Mouse (Mus musculus) liver, embryonic 15.5 days (tissue): ENCODE measurements around the gene Trpc5. TPM values are rescaled to one million over a fixed set of nuclear protein-coding genes. Genes with fewer than 3 reads are reported as not detected.
A peak's percentile ranks its signal among the peaks of the same experiment; 100 is the strongest.

ENCODE experiments used
- ATAC-seq: fragments of 200-750 bp; cut with Nextera tagmentation; 2 replicates; pipeline ENCODE4 v1.8.0; 2017; ENCODE audit warnings: moderate number of reproducible peaks, mild to moderate bottlenecking, moderate library complexity; ENCODE audit not compliant: insufficient read depth
- H3K27ac ChIP-seq: fragments of 300-500 bp; sonication (generic); replicated peaks from 2 replicates; pipeline ENCODE4 v1.5.1; 2015; ENCODE audit warnings: mild to moderate bottlenecking, inconsistent platforms
- H3K27me3 ChIP-seq: fragments of 300-500 bp; sonication (generic); 2 replicates; pipeline ENCODE4 v1.6.1; 2015; ENCODE audit warnings: mild to moderate bottlenecking, inconsistent platforms
- H3K36me3 ChIP-seq: fragments of 300-500 bp; sonication (generic); replicated peaks from 2 replicates; pipeline ENCODE4 v1.6.1; 2015; ENCODE audit warnings: moderate library complexity, mild to moderate bottlenecking, inconsistent platforms
- H3K4me1 ChIP-seq: fragments of 300-500 bp; sonication (generic); replicated peaks from 2 replicates; pipeline ENCODE4 v1.6.1; 2015; ENCODE audit warnings: inconsistent platforms
- H3K4me2 ChIP-seq: fragments of 300-500 bp; sonication (generic); 2 replicates; pipeline ENCODE4 v1.6.1; 2015; ENCODE audit warnings: moderate library complexity, mild to moderate bottlenecking, inconsistent platforms
- H3K4me3 ChIP-seq: fragments of 300-500 bp; sonication (generic); replicated peaks from 2 replicates; pipeline ENCODE4 v1.5.1; 2015; ENCODE audit warnings: mild to moderate bottlenecking, inconsistent platforms
- H3K9ac ChIP-seq: fragments of 300-500 bp; sonication (generic); 2 replicates; pipeline ENCODE4 v1.6.1; 2015; ENCODE audit warnings: moderate library complexity, mild to moderate bottlenecking, inconsistent platforms
- H3K9me3 ChIP-seq: fragments of 300-500 bp; sonication (generic); replicated peaks from 2 replicates; pipeline ENCODE4 v1.6.1; 2016; ENCODE audit warnings: inconsistent platforms
- WGBS: fragments of 180-500 bp; shearing (Covaris S2); methylation state at CpG from one replicate; pipeline ENCODE4 v1.1.7; 2015; ENCODE audit warnings: mixed read lengths; ENCODE audit not compliant: insufficient replicate concordance; 5-methylcytosine and 5-hydroxymethylcytosine counted together
- polyA plus RNA-seq: library from polyadenylated mRNA; unstranded; fragments of >200 nt; fragmentation: Nextera tagmentation; extraction: Ambion mirVana; gene quantifications from 2 replicates; pipeline ENCODE4 v1.2.1, GENCODE M21; 2015

Gene Trpc5
- polyA plus RNA-seq, result 0.03 and 0.07 TPM in 2 replicates

GRCm38 (mm10) chrX:144688142-144688206 is at the start of gene Trpc5:
Gene Trpc5 (minus strand): TSS chrX:144688180.
- H3K36me3 ChIP-seq, result no peaks in the 10 kb centered on the region
- H3K27me3 ChIP-seq, result peaks cover 29% of the 10 kb centered on the region
- H3K4me2 ChIP-seq, result peak within 1 kb of the TSS; percentile 44
- no peak within 1 kb of the TSS for H3K27ac ChIP-seq
- no peaks in the 10 kb centered on the region for H3K9me3 ChIP-seq
- no peak within 1 kb of the TSS for H3K9ac ChIP-seq
- WGBS, result 17% methylated on average over 1 of the region's 1 CpGs
- no peak for ATAC-seq
- no peaks in the 10 kb centered on the region for H3K4me1 ChIP-seq
- H3K4me3 ChIP-seq, result peak within 1 kb of the TSS; percentile 36

DNA sequence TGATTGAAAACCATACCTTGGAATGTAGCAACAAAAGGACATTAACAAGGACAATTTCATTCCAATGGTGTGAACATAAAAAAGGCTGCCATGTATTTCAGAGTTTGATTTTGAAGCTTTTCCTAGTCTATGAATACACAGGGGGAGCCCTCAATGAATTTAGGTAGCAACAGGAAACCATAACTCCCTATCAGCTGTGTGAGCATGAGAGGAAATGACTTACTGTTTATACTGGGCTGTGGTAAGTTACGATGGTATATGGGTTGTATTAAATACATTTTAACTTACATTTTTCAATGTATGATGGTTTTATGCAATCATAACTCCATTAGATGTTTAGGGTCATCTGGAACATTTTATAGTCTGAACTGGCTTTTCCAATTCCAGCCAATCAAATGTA is 28.4 kb upstream of the Trpc5 start:
- H3K27ac ChIP-seq, result no peak overlapping the region
- 43% methylated on average over 1 of the region's 1 CpGs for WGBS
- H3K9ac ChIP-seq, result no peak overlapping the region
- no peaks in the 10 kb centered on the region for H3K27me3 ChIP-seq
- no peak overlapping the region for H3K4me2 ChIP-seq
- no peak for ATAC-seq
- H3K36me3 ChIP-seq, result no peaks in the 10 kb centered on the region
- H3K9me3 ChIP-seq, result no peaks in the 10 kb centered on the region
- no peak overlapping the region for H3K4me3 ChIP-seq
- no peaks in the 10 kb centered on the region for H3K4me1 ChIP-seq

DNA sequence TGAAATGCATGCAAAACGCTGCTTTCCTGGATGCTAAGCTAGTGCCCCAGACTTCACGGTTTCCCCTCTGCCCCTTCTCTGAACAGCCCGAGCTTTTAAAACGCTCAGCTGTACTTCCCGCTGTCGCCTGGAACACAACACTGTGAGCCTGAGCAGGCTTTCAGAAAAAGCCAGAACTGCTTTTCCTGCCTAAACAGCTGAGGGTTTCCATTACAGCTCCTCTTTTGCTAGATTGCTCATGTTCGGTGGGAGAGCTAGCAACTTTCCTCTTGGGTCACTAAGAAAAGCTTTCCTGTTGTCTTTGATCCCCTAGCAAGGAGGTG is 1.8 kb upstream of the Trpc5 start:
- H3K36me3 ChIP-seq, result no peaks in the 10 kb centered on the region
- no peaks in the 10 kb centered on the region for H3K9me3 ChIP-seq
- 16% methylated on average over 7 of the region's 7 CpGs for WGBS
- H3K4me3 ChIP-seq, result peak overlapping the region; percentile 36; the same call in 1 of the 2 replicates
- no peak for ATAC-seq
- no peak overlapping the region for H3K9ac ChIP-seq
- peaks cover 29% of the 10 kb centered on the region for H3K27me3 ChIP-seq
- no peak overlapping the region for H3K27ac ChIP-seq
- peak overlapping the region; percentile 44 for H3K4me2 ChIP-seq
- no peaks in the 10 kb centered on the region for H3K4me1 ChIP-seq

DNA sequence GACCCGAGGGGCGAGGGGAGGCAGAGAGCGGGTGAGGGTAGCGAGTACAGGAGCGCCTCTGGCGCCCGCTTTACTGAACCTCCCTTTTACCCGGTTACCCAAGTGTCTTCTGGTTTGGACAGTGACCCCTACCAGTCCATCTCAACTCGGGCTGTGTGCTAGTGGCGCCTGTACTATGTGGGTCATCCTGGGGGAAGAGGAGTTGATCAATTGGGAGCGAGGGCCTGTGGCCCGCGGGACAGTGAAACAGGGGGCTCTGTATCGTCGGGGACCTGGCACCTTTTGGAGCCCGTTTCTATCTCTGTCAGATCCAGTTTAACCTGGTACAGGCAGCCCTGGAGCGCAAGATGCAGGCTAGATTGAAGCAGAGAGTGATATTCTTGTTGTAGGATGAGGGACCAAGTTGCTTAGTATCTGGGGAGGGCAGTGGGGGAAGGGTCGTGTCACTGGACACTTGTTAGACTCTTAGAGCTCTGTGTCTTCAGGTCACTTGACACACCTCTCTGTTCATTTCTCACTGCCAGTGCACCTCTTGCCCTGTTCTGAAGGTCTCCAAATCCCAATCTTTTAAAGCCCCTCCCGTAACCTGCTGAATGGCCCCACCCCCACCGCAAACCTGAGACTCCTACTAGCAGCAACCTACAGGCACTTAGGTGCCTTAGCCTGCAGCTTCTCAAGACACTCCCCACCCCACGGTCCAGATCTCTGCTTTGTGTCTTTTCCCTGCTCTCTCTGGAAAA is 1.3 kb upstream of the Trpc5 start:
- peak; percentile 25; the same call in 1 of the 2 replicates for ATAC-seq

GRCm38 (mm10) chrX:144688207-144689118 is 483 bp upstream of the Trpc5 start, which contains the start of gene Rtl4:
Gene Rtl4 (plus strand): TSS chrX:144688907.
- Histone ChIP-seq H3K4me1 (no peaks in the 10 kb centered on the region), H3K9ac (no peak within 1 kb of the TSS), H3K27me3 (peaks cover 29% of the 10 kb centered on the region), H3K9me3 (no peaks in the 10 kb centered on the region), H3K4me2 (peak within 1 kb of the TSS; percentile 44), H3K27ac (no peak within 1 kb of the TSS), H3K36me3 (no peaks in the 10 kb centered on the region), H3K4me3 (peak within 1 kb of the TSS; percentile 36)
- WGBS, result 21% methylated on average over 22 of the region's 31 CpGs
- ATAC-seq, result peak; percentile 54; the same call in 1 of the 2 replicates

More for the DNA sequence above, 1.3 kb upstream of the Trpc5 start:
- Histone ChIP-seq H3K4me1 (no peaks in the 10 kb centered on the region), H3K36me3 (no peaks in the 10 kb centered on the region), H3K27me3 (peaks cover 29% of the 10 kb centered on the region), H3K9me3 (no peaks in the 10 kb centered on the region), H3K9ac (no peak overlapping the region), H3K27ac (no peak overlapping the region), H3K4me3 (peak overlapping the region; percentile 36), H3K4me2 (peak overlapping the region; percentile 44)
- 16% methylated on average over 21 of the region's 21 CpGs for WGBS

- 17% methylated on average over 20 of the region's 20 CpGs for WGBS
- Histone ChIP-seq H3K9ac (no peak overlapping the region), H3K4me2 (peak overlapping the region; percentile 44), H3K4me3 (0 out of 2 replicates have a peak overlapping the region, but pooled peaks have one; percentile 7), H3K27me3 (peaks cover 29% of the 10 kb centered on the region), H3K36me3 (no peaks in the 10 kb centered on the region), H3K4me1 (no peaks in the 10 kb centered on the region), H3K9me3 (no peaks in the 10 kb centered on the region), H3K27ac (no peak overlapping the region)
- no peak for ATAC-seq
Measured at GRCm38 (mm10) chrX:144687742-144688141, 238 bp downstream of the Trpc5 start.

- Histone ChIP-seq H3K4me2 (no peak overlapping the region), H3K9me3 (no peaks in the 10 kb centered on the region), H3K4me1 (no peaks in the 10 kb centered on the region), H3K9ac (no peak overlapping the region), H3K4me3 (no peak overlapping the region), H3K36me3 (no peaks in the 10 kb centered on the region), H3K27me3 (no peaks in the 10 kb centered on the region), H3K27ac (no peak overlapping the region)
- 51% methylated on average over 2 of the region's 2 CpGs for WGBS
- ATAC-seq, result no peak
Measured at GRCm38 (mm10) chrX:144652196-144652595, 35.8 kb downstream of the Trpc5 start.

- no peak for ATAC-seq
- WGBS, result 32% methylated on average over 1 of the region's 1 CpGs
Measured at GRCm38 (mm10) chrX:144645394-144645793, 42.6 kb downstream of the Trpc5 start.

DNA sequence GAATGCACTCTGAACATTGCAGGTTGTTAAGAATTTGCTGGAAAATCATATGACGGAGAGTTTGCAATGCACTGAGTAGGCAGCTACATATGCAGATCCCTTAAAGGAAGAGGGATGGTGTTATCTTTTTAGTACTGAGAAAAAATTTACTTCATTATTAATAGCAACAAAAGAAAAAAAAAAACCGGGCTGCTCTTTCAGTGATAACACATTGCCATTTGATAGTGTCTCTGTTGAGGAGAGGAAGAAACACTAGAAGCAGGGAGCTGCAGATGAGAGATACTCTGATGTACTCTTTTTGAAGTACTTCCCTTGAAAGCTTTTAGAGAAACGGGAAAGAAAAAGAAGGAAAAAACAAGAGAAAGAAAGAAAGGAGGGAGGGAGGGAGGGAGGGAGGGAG is 43.2 kb downstream of the Trpc5 start:
- no peaks in the 10 kb centered on the region for H3K4me1 ChIP-seq
- H3K27me3 ChIP-seq, result no peaks in the 10 kb centered on the region
- WGBS, result 35% methylated on average over 3 of the region's 3 CpGs
- H3K27ac ChIP-seq, result no peak overlapping the region
- H3K9me3 ChIP-seq, result no peaks in the 10 kb centered on the region
- no peak overlapping the region for H3K4me3 ChIP-seq
- H3K4me2 ChIP-seq, result no peak overlapping the region
- no peak for ATAC-seq
- H3K9ac ChIP-seq, result no peak overlapping the region
- no peaks in the 10 kb centered on the region for H3K36me3 ChIP-seq

More at GRCm38 (mm10) chrX:144645394-144645793, 42.6 kb downstream of the Trpc5 start:
- no peak overlapping the region for H3K27ac ChIP-seq
- no peak overlapping the region for H3K9ac ChIP-seq
- H3K27me3 ChIP-seq, result no peaks in the 10 kb centered on the region
- H3K4me1 ChIP-seq, result no peaks in the 10 kb centered on the region
- H3K4me2 ChIP-seq, result no peak overlapping the region
- H3K4me3 ChIP-seq, result no peak overlapping the region
- H3K9me3 ChIP-seq, result no peaks in the 10 kb centered on the region
- H3K36me3 ChIP-seq, result no peaks in the 10 kb centered on the region

DNA sequence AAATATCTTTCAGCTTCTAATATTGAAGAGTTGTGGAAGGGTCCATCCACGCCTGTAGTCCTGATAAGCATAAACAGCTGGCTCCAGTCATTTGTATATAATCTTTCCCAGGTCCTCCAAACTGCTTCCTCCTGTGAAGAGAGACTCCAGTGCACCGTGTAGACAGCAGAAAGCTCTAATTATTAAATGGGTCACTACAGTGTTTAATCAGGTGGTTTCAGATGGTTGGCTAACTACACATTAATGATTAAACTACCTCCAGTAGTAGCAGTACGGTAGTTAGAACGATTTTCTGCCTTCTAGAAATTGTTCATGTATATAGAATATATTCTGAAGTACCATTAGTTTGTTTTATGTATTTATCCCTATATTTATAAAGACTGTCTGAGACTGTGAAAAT is 75.2 kb downstream of the Trpc5 start:
- Histone ChIP-seq H3K27ac (no peak overlapping the region), H3K4me1 (no peaks in the 10 kb centered on the region), H3K9me3 (no peaks in the 10 kb centered on the region), H3K4me2 (no peak overlapping the region), H3K36me3 (no peaks in the 10 kb centered on the region), H3K4me3 (no peak overlapping the region), H3K27me3 (no peaks in the 10 kb centered on the region), H3K9ac (no peak overlapping the region)
- ATAC-seq, result no peak
- 37% methylated on average over 4 of the region's 4 CpGs for WGBS

DNA sequence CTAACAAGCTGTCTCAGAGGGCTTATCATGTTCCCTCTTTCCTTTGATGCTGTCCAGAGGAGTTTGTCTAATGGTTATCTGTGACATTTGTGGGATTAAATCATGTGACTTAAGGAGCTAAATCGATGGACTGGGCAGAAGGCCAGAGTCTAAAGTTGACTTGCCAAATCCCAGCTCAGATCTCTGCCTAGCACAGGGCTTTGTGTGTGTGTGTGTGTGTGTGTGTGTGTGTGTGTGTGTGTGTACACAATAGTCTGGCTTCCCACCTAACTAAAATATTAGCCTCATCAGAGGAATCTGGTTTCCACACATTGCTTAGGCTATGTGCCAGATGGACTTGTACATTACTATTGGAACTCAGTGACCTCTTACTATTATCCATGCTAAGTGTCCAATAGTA is 151.5 kb downstream of the Trpc5 start:
- H3K4me3 ChIP-seq, result no peak overlapping the region
- no peaks in the 10 kb centered on the region for H3K9me3 ChIP-seq
- H3K4me2 ChIP-seq, result no peak overlapping the region
- WGBS, result 59% methylated on average over 1 of the region's 1 CpGs
- H3K36me3 ChIP-seq, result no peaks in the 10 kb centered on the region
- H3K27me3 ChIP-seq, result no peaks in the 10 kb centered on the region
- H3K4me1 ChIP-seq, result no peaks in the 10 kb centered on the region
- no peak overlapping the region for H3K9ac ChIP-seq
- ATAC-seq, result peak; percentile 75
- H3K27ac ChIP-seq, result no peak overlapping the region
